14 mouse cellular contexts compared by ENCODE assay signal in the genomic region with DNA sequence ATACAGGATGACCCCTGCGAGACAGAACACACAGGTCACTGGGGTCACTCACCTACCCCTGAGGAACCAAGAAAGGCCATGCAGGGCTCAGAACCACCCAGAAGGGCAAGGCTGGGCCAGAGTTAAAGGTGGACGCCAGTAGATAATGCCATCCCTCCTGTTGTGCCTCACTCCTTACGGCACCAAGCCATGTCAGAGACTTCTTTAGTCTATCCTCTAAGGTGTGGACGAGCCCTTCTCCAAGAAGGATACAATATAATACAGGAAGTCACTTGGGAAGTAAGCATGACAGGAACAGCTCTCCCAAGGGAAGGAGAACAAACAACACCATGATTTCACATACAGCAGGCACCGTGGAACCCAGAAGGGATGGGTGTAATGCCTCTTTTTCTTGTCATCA. TPM values are rescaled to one million over a fixed set of nuclear protein-coding genes. Genes with fewer than 3 reads are reported as not detected.
DNase-seq lines count a peak whose midpoint lies in the region; ATAC-seq and TF ChIP-seq lines count a peak whose summit lies in the region.
"Had no signal": no experiment of that assay in that cellular context is flagged by ENCODE, and none has a peak within 500 bp of the region (broad histone marks: within the 10 kb centered on the region; RNA-seq: fewer than 3 reads in every experiment).

No protein-coding gene starts in this region.

- H3K27ac ChIP-seq in heart, adult 2 months, result peak overlapping the region; percentile 87
- H3K27ac ChIP-seq in testis, adult 2 months (ENCODE audit: control insufficient read depth, insufficient read depth, low read depth, low read length), result peak overlapping the region; percentile 10; the same call in 1 of the 2 replicates
- peak overlapping the region; percentile 99 for H3K27ac ChIP-seq in heart, postnatal 0 days (ENCODE audit: low read depth)
- H3K27ac ChIP-seq in forebrain, postnatal 0 days (ENCODE audit: low read depth, low read length), result no peak overlapping the region
- H3K27ac ChIP-seq in forebrain, embryonic 16.5 days (ENCODE audit: low read length), result no peak overlapping the region
- H3K27ac ChIP-seq: forebrain, embryonic 12.5 days; neural tube, embryonic 12.5 days had no signal

- no peaks in the 10 kb centered on the region; the same call in 1 of the 2 replicates for H3K36me3 ChIP-seq in heart, adult 2 months (ENCODE audit: control insufficient read depth, insufficient read depth, low read length)
- H3K36me3 ChIP-seq in testis, adult 2 months (ENCODE audit: control insufficient read depth, insufficient read depth, low read length), result peaks cover 2% of the 10 kb centered on the region; the same call in 1 of the 2 replicates
- H3K36me3 ChIP-seq in heart, postnatal 0 days (replicated peaks; ENCODE audit: control insufficient read depth, insufficient read depth, low read length), result peaks cover 64% of the 10 kb centered on the region
- H3K36me3 ChIP-seq in forebrain, postnatal 0 days (ENCODE audit: insufficient read depth), result peaks cover 55% of the 10 kb centered on the region
- H3K36me3 ChIP-seq in forebrain, embryonic 16.5 days (ENCODE audit: control insufficient read depth, insufficient read depth), result peaks cover 10% of the 10 kb centered on the region

- WGBS in heart, adult 2 months, result 51% methylated on average over 5 of the region's 5 CpGs
- 62% methylated on average over 5 of the region's 5 CpGs for WGBS in heart, postnatal 0 days
- WGBS in forebrain, postnatal 0 days, result 92% methylated on average over 5 of the region's 5 CpGs
- WGBS in forebrain, embryonic 16.5 days, result 94% methylated on average over 5 of the region's 5 CpGs

- no peak for DNase-seq in heart, adult 2 months
- DNase-seq in heart, postnatal 10 days, result no peak
- DNase-seq in testis, postnatal 14 days (ENCODE audit: low spot score), result no peak
- DNase-seq in heart, postnatal 0 days (ENCODE audit: low spot score), result no peak
- DNase-seq in layer of hippocampus, postnatal 36 days, result no peak
- no peak for DNase-seq in forebrain, postnatal 0 days
- DNase-seq: cerebellum, adult 11-12 months; kidney, adult 9 months; lung, adult 2 months had no signal

- H3K9ac ChIP-seq in heart, adult 2 months (ENCODE audit: low read depth, low read length), result peak overlapping the region; percentile 8; the same call in 1 of the 2 replicates
- H3K9ac ChIP-seq in heart, postnatal 0 days (replicated peaks; ENCODE audit: low read depth, low read length), result peak overlapping the region; percentile 50
- H3K9ac ChIP-seq in forebrain, postnatal 0 days, result no peak overlapping the region
- H3K9ac ChIP-seq in forebrain, embryonic 16.5 days (replicated peaks; ENCODE audit: low read depth, low read length), result no peak overlapping the region
- H3K9ac ChIP-seq: forebrain, embryonic 12.5 days; neural tube, embryonic 12.5 days had no signal

- no peak for TF ChIP-seq EP300 in heart, adult 2 months (IDR thresholded peaks at IDR 0.05; ENCODE audit: insufficient read depth, low read depth, low read length)
- TF ChIP-seq EP300 in heart, postnatal 0 days (IDR thresholded peaks at IDR 0.05; ENCODE audit: low read depth), result no peak

- TF ChIP-seq POLR2A in heart, adult 2 months (IDR thresholded peaks at IDR 0.05; ENCODE audit: insufficient read depth, low read depth, low read length), result 0 out of 2 replicates have a peak, but pooled peaks have one; percentile 25
- no peak for TF ChIP-seq POLR2A in testis, adult 2 months (IDR thresholded peaks at IDR 0.05; ENCODE audit: control insufficient read depth, low read depth, low read length)

- H3K79me2 ChIP-seq in heart, adult 2 months (replicated peaks; ENCODE audit: control insufficient read depth, insufficient read depth, low read length), result no peaks in the 10 kb centered on the region

- no peaks in the 10 kb centered on the region for H3K27me3 ChIP-seq in heart, adult 2 months (ENCODE audit: control insufficient read depth, insufficient read depth, low read length)
- H3K27me3 ChIP-seq in testis, adult 2 months (ENCODE audit: control insufficient read depth, insufficient read depth, low read length), result no peaks in the 10 kb centered on the region
- H3K27me3 ChIP-seq in heart, postnatal 0 days (ENCODE audit: control insufficient read depth, insufficient read depth, low read length), result no peaks in the 10 kb centered on the region
- H3K27me3 ChIP-seq in forebrain, postnatal 0 days (ENCODE audit: insufficient read depth, low read length), result no peaks in the 10 kb centered on the region
- no peaks in the 10 kb centered on the region for H3K27me3 ChIP-seq in forebrain, embryonic 16.5 days (replicated peaks; ENCODE audit: control insufficient read depth, insufficient read depth, low read length)
- H3K27me3 ChIP-seq: forebrain, embryonic 12.5 days; neural tube, embryonic 12.5 days had no signal

- peaks cover 13% of the 10 kb centered on the region for H3K4me1 ChIP-seq in heart, adult 2 months (ENCODE audit: control insufficient read depth, insufficient read depth, low read length)
- H3K4me1 ChIP-seq in testis, adult 2 months (ENCODE audit: control insufficient read depth, insufficient read depth, low read length), result no peaks in the 10 kb centered on the region
- H3K4me1 ChIP-seq in heart, postnatal 0 days (ENCODE audit: control insufficient read depth, insufficient read depth), result peaks cover 37% of the 10 kb centered on the region
- H3K4me1 ChIP-seq in forebrain, postnatal 0 days (ENCODE audit: insufficient read depth), result no peaks in the 10 kb centered on the region
- no peaks in the 10 kb centered on the region for H3K4me1 ChIP-seq in forebrain, embryonic 16.5 days (replicated peaks; ENCODE audit: control insufficient read depth, insufficient read depth, low read length)
- H3K4me1 ChIP-seq: forebrain, embryonic 12.5 days; neural tube, embryonic 12.5 days had no signal

- 0 out of 2 replicates have a peak overlapping the region, but pooled peaks have one; percentile 0 for H3K4me2 ChIP-seq in heart, postnatal 0 days (ENCODE audit: low read depth, low read length)
- H3K4me2 ChIP-seq in forebrain, postnatal 0 days (ENCODE audit: low read depth), result no peak overlapping the region
- H3K4me2 ChIP-seq in forebrain, embryonic 16.5 days (ENCODE audit: low read length), result no peak overlapping the region
- H3K4me2 ChIP-seq: forebrain, embryonic 12.5 days; neural tube, embryonic 12.5 days had no signal

- no peak overlapping the region for H3K4me3 ChIP-seq in heart, adult 2 months
- H3K4me3 ChIP-seq in testis, adult 2 months (ENCODE audit: control insufficient read depth, low read depth, low read length), result no peak overlapping the region
- no peak overlapping the region for H3K4me3 ChIP-seq in heart, postnatal 0 days (ENCODE audit: low read depth, low read length)
- H3K4me3 ChIP-seq in forebrain, postnatal 0 days (ENCODE audit: low read depth, low read length), result no peak overlapping the region
- H3K4me3 ChIP-seq in forebrain, embryonic 16.5 days (replicated peaks; ENCODE audit: low read length), result no peak overlapping the region
- H3K4me3 ChIP-seq: forebrain, embryonic 12.5 days; neural tube, embryonic 12.5 days had no signal

- H3K9me3 ChIP-seq in heart, postnatal 0 days (replicated peaks; ENCODE audit: control insufficient read depth, low read length), result no peaks in the 10 kb centered on the region
- no peaks in the 10 kb centered on the region for H3K9me3 ChIP-seq in forebrain, postnatal 0 days (ENCODE audit: low read length)
- no peaks in the 10 kb centered on the region for H3K9me3 ChIP-seq in forebrain, embryonic 16.5 days (ENCODE audit: control insufficient read depth, low read length)
- H3K9me3 ChIP-seq: forebrain, embryonic 12.5 days; neural tube, embryonic 12.5 days had no signal

- no peak for ATAC-seq in heart, postnatal 0 days (ENCODE audit: insufficient read depth, low read depth)
- no peak for ATAC-seq in forebrain, postnatal 0 days
- ATAC-seq in forebrain, embryonic 16.5 days, result no peak
- ATAC-seq: midbrain, embryonic 16.5 days had no signal

- TF ChIP-seq CTCF in heart, adult 2 months (IDR thresholded peaks at IDR 0.05), result no peak
- TF ChIP-seq CTCF in testis, adult 2 months (IDR thresholded peaks at IDR 0.05; ENCODE audit: control insufficient read depth, insufficient read depth, insufficient replicate concordance, low read depth, low read length), result no peak
- TF ChIP-seq CTCF in heart, postnatal 0 days (IDR thresholded peaks at IDR 0.05; ENCODE audit: low read depth), result no peak
- no peak for TF ChIP-seq CTCF in forebrain, postnatal 0 days (IDR thresholded peaks at IDR 0.05; ENCODE audit: low read depth)

- intact Hi-C loops in heart, adult 2 months (cut with DNase I), result no loop called here
- intact Hi-C loops in heart, postnatal 10 days (cut with DNase I), result loop anchor here (2.0 kb wide), 1 partner anchor 108 kb away; no protein-coding TSS in a partner anchor

RNA-seq across cellular contexts. Expression of gene Camk2g, which starts 28.9 kb away (rescaled TPM):
- total RNA-seq in heart, adult 2 months (2021), result 10 to 100 TPM; 36.8 to 41.0 TPM
- 37.0 and 54.6 TPM in 2 replicates for polyA plus RNA-seq in heart, adult 2 months (2012; rRNA removed)
- 10 to 100 TPM; 48.5 to 59.8 TPM for total RNA-seq in heart, postnatal 10 days (2021)
- 16.4 and 18.6 TPM in 2 replicates for polyA plus RNA-seq in testis, adult 2 months (2012; rRNA removed)
- total RNA-seq in heart, postnatal 0 days (2014; rRNA removed; ENCODE audit: low replicate concordance), result 74.5 and 107 TPM in 2 replicates
- polyA plus RNA-seq in heart, postnatal 0 days (2015; fragmentation: Nextera tagmentation; extraction: Ambion mirVana), result 60.8 and 72.5 TPM in 2 replicates
- total RNA-seq in layer of hippocampus, postnatal 36 days (2021), result 100 to 1,000 TPM; 187 to 199 TPM
- 137 and 145 TPM in 2 replicates for total RNA-seq in forebrain, postnatal 0 days (2014; rRNA removed)
- polyA plus RNA-seq in forebrain, postnatal 0 days (2015; fragmentation: Nextera tagmentation; extraction: Ambion mirVana), result 165 and 231 TPM in 2 replicates
- polyA plus RNA-seq in forebrain, embryonic 16.5 days (2015; fragmentation: Nextera tagmentation; extraction: Ambion mirVana), result 123 and 127 TPM in 2 replicates

RNA-seq across cellular contexts. Expression of gene Ndst2, which starts 30.6 kb away (rescaled TPM):
- total RNA-seq in heart, adult 2 months (2021), result 1 to 10 TPM; 8.3 to 8.5 TPM
- polyA plus RNA-seq in heart, adult 2 months (2012; rRNA removed), result 15.5 and 23.7 TPM in 2 replicates
- total RNA-seq in heart, postnatal 10 days (2021), result 10 to 100 TPM; 15.5 to 18.3 TPM
- 33.2 and 39.0 TPM in 2 replicates for polyA plus RNA-seq in testis, adult 2 months (2012; rRNA removed)
- total RNA-seq in heart, postnatal 0 days (2014; rRNA removed; ENCODE audit: low replicate concordance), result 8.0 and 20.3 TPM in 2 replicates
- polyA plus RNA-seq in heart, postnatal 0 days (2015; fragmentation: Nextera tagmentation; extraction: Ambion mirVana), result 7.8 and 8.5 TPM in 2 replicates
- 10 to 100 TPM; 16.5 to 16.9 TPM for total RNA-seq in layer of hippocampus, postnatal 36 days (2021)
- 16.3 and 25.0 TPM in 2 replicates for total RNA-seq in forebrain, postnatal 0 days (2014; rRNA removed)
- 6.7 and 11.2 TPM in 2 replicates for polyA plus RNA-seq in forebrain, postnatal 0 days (2015; fragmentation: Nextera tagmentation; extraction: Ambion mirVana)
- 15.7 and 16.7 TPM in 2 replicates for polyA plus RNA-seq in forebrain, embryonic 16.5 days (2015; fragmentation: Nextera tagmentation; extraction: Ambion mirVana)

RNA-seq across cellular contexts. Expression of gene Zswim8, which starts 57.6 kb away (rescaled TPM):
- total RNA-seq in heart, adult 2 months (2021), result 10 to 100 TPM; 38.5 to 40.0 TPM
- polyA plus RNA-seq in heart, adult 2 months (2012; rRNA removed), result 103 and 108 TPM in 2 replicates
- 10 to 100 TPM; 68.7 to 71.7 TPM for total RNA-seq in heart, postnatal 10 days (2021)
- polyA plus RNA-seq in testis, adult 2 months (2012; rRNA removed), result 149 and 156 TPM in 2 replicates
- total RNA-seq in heart, postnatal 0 days (2014; rRNA removed; ENCODE audit: low replicate concordance), result 60.1 and 78.8 TPM in 2 replicates
- 11.6 and 14.2 TPM in 2 replicates for polyA plus RNA-seq in heart, postnatal 0 days (2015; fragmentation: Nextera tagmentation; extraction: Ambion mirVana)
- 100 to 1,000 TPM; 154 to 187 TPM for total RNA-seq in layer of hippocampus, postnatal 36 days (2021)
- 112 and 162 TPM in 2 replicates for total RNA-seq in forebrain, postnatal 0 days (2014; rRNA removed)
- polyA plus RNA-seq in forebrain, postnatal 0 days (2015; fragmentation: Nextera tagmentation; extraction: Ambion mirVana), result 24.6 and 28.2 TPM in 2 replicates
- polyA plus RNA-seq in forebrain, embryonic 16.5 days (2015; fragmentation: Nextera tagmentation; extraction: Ambion mirVana), result 44.4 and 55.9 TPM in 2 replicates

Comparison
In these comparisons a context has a peak if more than half of its experiments do, and no peak if none do; other contexts are left out.
1. H3K27ac ChIP-seq: peak in heart, adult 2 months (single experiment), testis, adult 2 months (single experiment) and heart, postnatal 0 days (single experiment); none in forebrain, postnatal 0 days (single experiment) and forebrain, embryonic 16.5 days (single experiment).
2. H3K9ac ChIP-seq: peak in heart, adult 2 months (single experiment) and heart, postnatal 0 days (single experiment); none in forebrain, postnatal 0 days (single experiment) and forebrain, embryonic 16.5 days (single experiment).